Mouse (Mus musculus) CD8-positive naive resting alpha-beta T cell, adult 2 months (primary cell): Measurements from ENCODE around the gene Depdc7.

ENCODE experiments used
- DNase-seq, 2 experiments: peaks; one replicate each; pipeline ENCODE4 v3.0.0; 2022; ENCODE audit warnings: low read depth in 2 of 2, low spot score in 2 of 2

Gene Depdc7

GRCm38 (mm10) chr2:104742741-104743064, at the start of gene Depdc7:
TSS of gene Depdc7 (minus strand) at chr2:104742878.
- DNase-seq, result peak; percentile 60 to 69

DNA sequence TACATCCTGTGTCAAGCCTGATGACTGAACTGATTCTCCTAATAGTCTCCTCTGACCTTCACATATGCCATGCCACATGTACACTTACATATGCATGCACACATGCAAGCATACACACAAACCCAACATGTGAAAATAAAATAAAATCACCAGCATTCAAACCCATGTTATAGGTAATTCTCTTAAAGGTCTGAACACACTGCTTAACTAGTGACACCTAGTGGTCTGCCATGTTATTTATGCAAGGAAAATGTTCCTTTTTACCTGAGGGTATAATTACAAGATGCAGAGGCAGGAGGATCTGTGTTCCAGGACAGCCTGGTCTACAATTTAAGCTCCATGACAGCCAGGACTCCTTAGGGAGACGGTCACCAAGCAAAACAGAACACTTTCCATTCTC, 32.1 kb upstream of the Depdc7 start:
- DNase-seq, result no peak

DNA sequence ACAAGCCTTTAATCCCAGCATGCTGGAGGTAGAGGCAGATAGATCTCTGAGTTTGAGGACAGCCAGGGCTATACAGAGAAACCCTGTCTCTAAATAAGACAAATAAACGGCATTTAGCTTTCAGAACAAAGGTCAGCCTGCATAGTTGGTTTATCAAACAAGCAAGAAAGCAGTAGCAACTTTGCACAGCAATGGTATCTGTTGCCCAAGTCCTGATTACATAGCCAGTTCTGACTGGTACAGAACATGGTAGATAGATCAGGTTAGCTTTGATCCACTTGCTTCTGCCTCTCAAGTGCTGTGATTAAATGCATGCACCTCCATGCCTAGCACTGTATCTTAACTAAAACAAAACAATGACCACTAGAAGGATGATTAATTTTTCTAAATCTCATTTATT, 26.0 kb upstream of the Depdc7 start:
- DNase-seq, result no peak

DNA sequence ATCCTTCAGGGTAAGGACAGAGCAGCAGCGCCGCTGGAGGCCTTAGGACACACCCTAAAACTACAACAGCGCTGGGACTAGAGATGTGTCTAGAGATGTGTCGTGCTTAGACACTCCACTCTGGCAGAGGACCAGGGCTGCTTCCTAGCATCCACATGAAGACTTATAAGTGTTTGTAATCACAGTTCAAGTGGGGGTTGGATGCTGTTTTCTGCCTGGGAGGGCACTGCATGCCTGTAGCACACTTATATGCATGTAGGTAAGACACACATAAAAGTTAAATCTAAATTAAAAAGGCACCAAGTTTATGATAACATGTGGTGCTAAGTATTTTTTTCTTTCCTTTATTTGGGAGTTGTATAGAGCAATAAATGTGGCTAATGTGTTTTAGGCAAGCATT, 21.3 kb upstream of the Depdc7 start:
- no peak for DNase-seq

DNA sequence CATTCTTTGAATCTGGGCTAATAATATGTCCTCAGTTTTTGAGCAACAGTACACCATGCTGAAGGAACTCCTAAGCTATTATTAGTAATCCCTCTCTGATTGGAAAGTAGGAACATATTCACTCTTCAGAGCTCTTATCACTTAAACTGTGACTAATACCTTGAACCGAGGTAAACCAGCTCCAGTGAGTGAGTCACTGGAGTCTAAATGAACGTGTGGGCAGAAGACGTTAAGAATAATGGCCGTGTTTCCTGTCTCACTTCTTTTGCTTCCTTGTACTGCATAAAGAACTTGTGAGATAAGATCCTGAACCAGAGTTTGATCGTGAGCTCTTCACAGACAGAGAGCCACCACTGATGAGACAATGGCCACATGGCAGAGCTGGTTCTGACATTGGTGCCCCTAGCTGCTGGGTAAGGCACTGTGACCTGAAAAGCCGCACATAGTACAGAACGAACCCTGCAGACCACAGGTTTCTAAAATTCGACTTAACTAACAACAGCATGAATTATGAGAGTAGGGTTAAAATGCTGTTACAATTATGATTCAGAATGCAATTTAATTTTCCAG, 20.5 kb upstream of the Depdc7 start:
- DNase-seq, result no peak

DNA sequence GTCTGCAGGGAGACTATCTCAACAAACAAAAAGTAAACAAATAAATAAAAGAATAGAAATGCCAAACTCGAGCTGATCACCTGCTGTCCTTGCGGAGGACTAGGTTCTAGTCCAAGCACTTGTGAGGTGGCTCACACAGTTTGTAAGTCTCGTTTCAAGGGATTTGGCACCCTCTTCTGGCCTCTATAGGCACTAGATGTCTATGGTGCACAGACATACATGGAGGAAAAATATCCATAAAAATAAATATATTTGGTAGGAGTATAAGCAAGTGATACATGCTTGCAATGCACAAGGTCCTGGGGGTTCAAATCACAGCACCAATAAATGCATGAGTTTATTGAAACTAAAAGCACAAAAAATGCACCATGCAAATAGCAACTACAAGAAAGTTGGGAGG, 7.9 kb upstream of the Depdc7 start:
- no peak for DNase-seq

GRCm38 (mm10) chr2:104748652-104749183, 6.0 kb upstream of the Depdc7 start:
- no peak for DNase-seq

- DNase-seq, result no peak
Measured at GRCm38 (mm10) chr2:104746251-104746650, 3.6 kb upstream of the Depdc7 start.

GRCm38 (mm10) chr2:104743971-104744370, 1.3 kb upstream of the Depdc7 start:
- DNase-seq, result no peak

- no peak for DNase-seq
Measured at GRCm38 (mm10) chr2:104743160-104743559, 482 bp upstream of the Depdc7 start.

- no peak for DNase-seq
Measured at GRCm38 (mm10) chr2:104741896-104742740, 560 bp downstream of the Depdc7 start.

DNA sequence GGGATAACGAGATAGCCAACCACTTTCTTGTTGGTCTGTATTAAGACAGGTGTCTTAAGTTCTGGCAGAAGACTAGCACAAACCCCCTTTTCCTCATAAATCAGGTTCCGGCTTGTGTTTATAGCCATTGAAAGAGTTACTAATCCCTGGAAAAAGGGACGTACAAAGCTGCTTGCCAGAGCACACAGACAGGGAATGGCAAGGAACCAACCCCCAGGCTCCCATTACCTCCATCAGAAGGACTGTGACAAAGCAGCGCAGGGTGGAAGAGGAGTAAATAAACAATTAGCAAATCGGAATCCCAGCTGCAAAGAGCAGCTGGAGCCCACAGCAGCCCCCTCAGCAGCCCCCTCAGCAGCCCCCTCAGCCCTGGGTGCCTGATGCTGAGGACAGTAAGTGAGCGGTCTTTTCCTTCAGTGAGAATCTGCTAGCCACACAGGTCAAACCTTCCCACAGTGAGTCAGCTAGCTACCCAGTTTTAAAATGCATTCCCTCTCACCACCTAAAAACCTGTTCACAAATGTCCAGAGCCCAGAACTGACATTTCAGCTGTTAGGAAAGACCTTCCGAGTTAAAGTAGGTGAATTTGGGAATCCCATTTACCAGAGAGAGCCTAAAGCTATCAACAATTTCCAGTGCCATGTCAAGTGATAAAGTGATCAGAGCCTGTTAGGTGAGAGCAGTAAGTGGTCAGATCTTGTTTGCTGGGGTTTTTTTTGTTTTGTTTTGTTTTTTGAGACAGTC, 1.5 kb downstream of the Depdc7 start:
- no peak for DNase-seq

DNA sequence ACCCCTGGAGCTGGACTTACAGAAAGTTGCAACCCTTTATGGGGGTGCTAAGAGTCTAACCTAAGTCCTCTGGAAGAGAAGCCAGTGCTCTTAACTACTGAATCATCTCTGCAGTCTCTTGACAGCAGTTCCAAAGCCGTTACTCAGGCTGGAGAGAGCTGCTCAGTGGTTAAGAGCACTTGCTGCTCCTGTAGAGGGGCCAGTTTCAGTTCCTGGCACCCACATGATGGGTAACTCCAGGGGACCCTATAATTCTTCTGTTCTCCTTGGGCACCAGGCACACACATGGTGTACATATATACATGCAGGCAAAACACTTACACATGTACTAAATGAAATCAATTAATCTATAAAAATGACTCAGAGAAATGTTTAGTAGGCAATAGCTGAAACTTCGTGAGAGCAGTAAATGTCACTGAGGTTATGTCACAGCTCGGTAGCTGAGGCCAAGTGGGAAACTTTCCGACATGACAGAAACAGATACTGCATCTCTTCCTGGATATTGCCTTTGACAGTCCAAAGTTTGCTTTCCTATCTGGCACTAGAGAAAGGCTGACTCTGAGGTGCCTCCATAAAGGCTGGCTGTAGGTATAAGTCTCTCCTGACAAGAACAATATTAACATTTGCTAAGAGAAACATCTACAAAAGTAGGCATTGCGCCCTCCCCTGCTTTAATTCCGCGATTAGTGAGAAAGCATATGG, 2.3 kb downstream of the Depdc7 start:
- no peak for DNase-seq

DNA sequence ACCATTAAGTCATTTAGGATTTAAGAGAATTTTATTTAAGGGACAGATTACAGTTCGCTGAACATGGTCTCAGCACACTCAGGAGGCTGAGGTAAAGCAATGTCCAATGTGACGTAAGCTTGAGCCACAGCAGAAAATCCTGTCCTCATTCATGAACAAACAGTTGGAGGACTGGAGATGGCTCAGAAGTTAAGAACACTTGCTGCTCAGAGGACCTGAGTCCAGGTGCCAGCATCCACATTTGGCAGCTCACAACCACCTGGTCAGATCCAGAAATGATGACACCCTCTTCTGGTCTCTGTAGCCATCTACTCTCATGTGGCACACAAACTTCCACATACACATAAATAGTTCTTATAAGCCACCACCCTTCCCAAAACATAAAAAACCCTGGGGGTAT, 3.0 kb downstream of the Depdc7 start:
- DNase-seq, result no peak

GRCm38 (mm10) chr2:104736241-104736640, 6.4 kb downstream of the Depdc7 start:
- DNase-seq, result no peak

GRCm38 (mm10) chr2:104732562-104733256, 10.0 kb downstream of the Depdc7 start:
- DNase-seq, result no peak

GRCm38 (mm10) chr2:104732033-104732444, 10.6 kb downstream of the Depdc7 start:
- no peak for DNase-seq

GRCm38 (mm10) chr2:104727369-104727768, 15.3 kb downstream of the Depdc7 start:
- no peak for DNase-seq

- no peak for DNase-seq
Measured at GRCm38 (mm10) chr2:104722021-104722420, 20.7 kb downstream of the Depdc7 start.

DNA sequence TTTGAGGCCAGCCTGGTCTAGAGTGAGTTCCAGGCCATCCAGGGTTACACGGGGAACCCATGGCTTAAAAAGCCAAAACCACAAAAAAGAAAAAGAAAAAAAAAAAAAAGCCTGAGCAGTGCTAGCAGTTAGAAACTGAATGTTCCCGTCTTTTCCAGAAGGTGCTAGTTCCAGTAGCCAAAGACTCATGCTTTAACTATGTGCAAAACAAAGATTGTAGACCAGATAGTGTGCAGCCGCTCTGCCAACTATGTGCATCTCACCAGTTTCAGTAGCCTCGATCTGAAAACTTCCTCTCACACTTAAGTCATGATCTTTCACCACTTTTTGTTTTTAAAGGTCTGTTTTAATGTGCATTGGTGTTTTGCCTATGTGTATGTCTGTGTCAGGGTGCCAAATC, 24.9 kb downstream of the Depdc7 start:
- DNase-seq, result no peak

DNA sequence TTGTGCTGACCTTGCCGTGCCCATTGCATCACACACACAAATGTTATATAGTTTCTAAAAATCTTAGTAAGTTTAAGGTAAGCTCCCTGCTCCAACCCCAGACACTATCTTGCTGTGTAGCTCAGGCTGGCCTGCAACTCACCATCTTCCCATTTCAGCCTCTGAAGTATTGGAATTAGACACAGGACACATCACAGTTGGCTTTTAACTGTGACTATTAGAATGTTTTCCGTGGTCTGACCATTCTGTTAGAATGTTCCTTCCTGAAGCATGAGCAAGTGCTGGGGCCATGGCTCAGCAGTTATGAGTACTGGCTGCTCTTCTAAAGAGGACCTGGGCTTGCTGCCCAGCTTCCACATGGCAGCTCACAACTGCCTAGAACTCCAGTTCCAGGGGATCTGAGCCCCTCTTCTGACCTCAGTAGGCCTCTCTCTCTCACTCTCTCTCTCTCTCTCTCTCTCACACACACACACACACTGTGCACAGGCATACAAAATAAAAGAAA, 25.4 kb downstream of the Depdc7 start:
- no peak for DNase-seq
